Mouse (Mus musculus) E14TG2a.4 (cell line): ENCODE measurements around the gene Slc17a2.
A peak's percentile ranks its signal among the peaks of the same experiment; 100 is the strongest.
"Not testable (repeated sequence)": the region's sequence is repeated elsewhere in the genome, so short reads cannot be mapped to it uniquely, and the experiment has no call there.

ENCODE experiments used
- H3K27me3 ChIP-seq: 2 replicates; pipeline ENCODE4 v1.6.1; 2014; ENCODE audit warnings: low read length, control low read depth; ENCODE audit not compliant: insufficient read depth
- H3K36me3 ChIP-seq: 2 replicates; pipeline ENCODE4 v1.6.1; 2014; ENCODE audit warnings: low read length, control low read depth; ENCODE audit not compliant: insufficient read depth
- H3K4me1 ChIP-seq: replicated peaks from 2 replicates; pipeline ENCODE4 v1.6.1; 2014; ENCODE audit warnings: low read depth, low read length, control low read depth
- H3K4me3 ChIP-seq: replicated peaks from 2 replicates; pipeline ENCODE4 v1.5.1; 2014; ENCODE audit warnings: mild to moderate bottlenecking, low read length
- H3K9me3 ChIP-seq: 2 replicates; pipeline ENCODE4 v1.6.1; 2014; ENCODE audit warnings: low read length, control low read depth
- CTCF ChIP-seq: conservative IDR thresholded peaks from 2 replicates; pipeline ENCODE4 v1.5.1; 2014; ENCODE audit warnings: low read length
- NANOG ChIP-seq: IDR thresholded peaks from 2 replicates; pipeline ENCODE4 v1.6.1; 2014; ENCODE audit warnings: borderline replicate concordance, low read length, mixed read lengths
- POU5F1 ChIP-seq: IDR thresholded peaks from 2 replicates; pipeline ENCODE4 v1.6.1; 2014; ENCODE audit warnings: low read length, borderline replicate concordance

Gene Slc17a2

GRCm38 (mm10) chr13:23763242-23763585, 43.6 kb upstream of the Slc17a2 start:
- Histone ChIP-seq H3K4me3 (peak overlapping the region; percentile 79), H3K36me3 (no peaks in the 10 kb centered on the region), H3K27me3 (no peaks in the 10 kb centered on the region), H3K9me3 (no peaks in the 10 kb centered on the region), H3K4me1 (peaks cover 46% of the 10 kb centered on the region)
- TF ChIP-seq NANOG = no peak
- TF ChIP-seq POU5F1 = no peak
- TF ChIP-seq CTCF = no peak

GRCm38 (mm10) chr13:23763586-23764323, 43.0 kb upstream of the Slc17a2 start, which contains the start of gene Hist1h1a:
Hist1h1a (plus strand) TSS chr13:23763666.
- Histone ChIP-seq H3K36me3 (no peaks in the 10 kb centered on the region), H3K4me3 (peak within 1 kb of the TSS; percentile 79), H3K9me3 (no peaks in the 10 kb centered on the region), H3K4me1 (peaks cover 40% of the 10 kb centered on the region), H3K27me3 (no peaks in the 10 kb centered on the region)
- TF ChIP-seq CTCF = no peak
- TF ChIP-seq POU5F1 = no peak
- TF ChIP-seq NANOG = no peak

- Histone ChIP-seq H3K27me3 (no peaks in the 10 kb centered on the region), H3K4me3 (peak overlapping the region; percentile 79), H3K36me3 (no peaks in the 10 kb centered on the region), H3K4me1 (peaks cover 32% of the 10 kb centered on the region), H3K9me3 (no peaks in the 10 kb centered on the region)
- no peak for TF ChIP-seq POU5F1
- no peak for TF ChIP-seq CTCF
- TF ChIP-seq NANOG = no peak
These were observed 42.2 kb upstream of the Slc17a2 start for GRCm38 (mm10) chr13:23764324-23765171.

DNA sequence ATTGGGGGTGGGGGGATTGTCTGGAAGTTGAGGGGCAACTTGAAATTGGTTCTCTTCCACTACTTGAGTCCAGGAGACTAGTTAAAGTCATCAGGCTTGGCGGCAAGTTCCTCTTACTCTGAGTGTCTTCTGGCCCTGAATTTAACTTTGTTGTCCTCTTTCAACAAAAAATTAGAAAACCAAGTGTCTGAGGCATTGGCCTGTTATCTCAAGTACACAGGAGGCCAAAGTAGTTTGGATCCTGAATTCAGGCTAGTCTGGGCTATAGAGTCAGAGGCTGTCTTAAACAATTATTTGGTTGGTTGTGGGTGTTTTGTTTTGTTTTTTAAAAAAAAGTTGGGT, 41.6 kb upstream of the Slc17a2 start:
- Histone ChIP-seq H3K4me3 (peak overlapping the region; percentile 79), H3K9me3 (no peaks in the 10 kb centered on the region), H3K27me3 (no peaks in the 10 kb centered on the region), H3K36me3 (no peaks in the 10 kb centered on the region), H3K4me1 (peaks cover 28% of the 10 kb centered on the region)
- TF ChIP-seq CTCF (no peak), NANOG (no peak), POU5F1 (no peak)

DNA sequence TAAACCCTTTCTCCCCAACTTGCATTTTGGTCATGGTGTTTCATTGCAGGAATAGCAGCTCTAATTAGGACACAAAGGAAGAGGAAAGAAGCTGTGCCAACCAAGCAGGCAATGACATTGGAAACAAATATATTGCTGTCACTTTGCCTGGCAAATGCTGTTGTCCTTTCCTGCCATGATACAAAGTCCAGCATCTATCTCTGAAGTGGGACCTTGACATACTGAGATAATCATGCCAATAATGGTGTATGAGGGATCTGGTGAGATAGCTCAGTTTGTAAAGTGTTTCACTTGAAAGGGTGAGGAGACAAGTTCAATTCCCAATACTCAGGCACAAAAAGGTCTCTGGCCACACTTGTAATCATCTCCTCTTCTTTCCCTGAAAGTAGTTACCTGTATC, 40.0 kb upstream of the Slc17a2 start:
- Histone ChIP-seq H3K27me3 (no peaks in the 10 kb centered on the region), H3K36me3 (no peaks in the 10 kb centered on the region), H3K9me3 (no peaks in the 10 kb centered on the region), H3K4me1 (peaks cover 40% of the 10 kb centered on the region), H3K4me3 (no peak overlapping the region)
- TF ChIP-seq NANOG (no peak), POU5F1 (no peak), CTCF (no peak)

DNA sequence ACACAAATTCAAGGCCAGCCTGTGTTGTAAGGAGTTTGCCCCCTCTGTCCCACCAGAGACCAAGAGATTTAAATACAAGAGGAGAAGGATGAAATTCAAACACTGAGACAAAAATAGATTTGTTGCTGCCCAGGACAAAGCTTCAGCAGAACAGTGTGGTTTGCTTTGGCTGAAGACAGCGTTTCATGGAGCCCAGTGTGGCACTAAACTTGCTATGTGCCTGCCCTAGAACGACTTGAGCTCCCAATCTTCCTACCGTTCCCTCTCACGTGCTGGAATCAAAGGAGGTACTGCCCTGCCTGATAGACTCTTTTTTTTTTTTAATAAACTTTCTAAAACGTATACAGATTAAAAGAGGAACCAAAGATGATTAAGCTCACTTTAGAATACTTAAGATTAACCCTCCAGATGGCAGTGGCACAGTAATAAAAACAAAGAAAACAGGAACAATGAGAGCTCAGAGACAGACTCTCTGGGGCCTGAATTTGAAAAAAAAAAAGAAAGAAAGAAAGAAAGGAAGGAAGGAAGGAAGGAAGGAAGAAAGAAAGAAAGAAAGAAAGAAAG, 37.9 kb upstream of the Slc17a2 start:
- peaks cover 54% of the 10 kb centered on the region for H3K4me1 ChIP-seq
- no peak overlapping the region for H3K4me3 ChIP-seq
- no peaks in the 10 kb centered on the region for H3K27me3 ChIP-seq
- TF ChIP-seq NANOG = no peak
- no peaks in the 10 kb centered on the region for H3K9me3 ChIP-seq
- no peaks in the 10 kb centered on the region for H3K36me3 ChIP-seq

- not testable (repeated sequence) for H3K4me3 ChIP-seq, H3K27me3 ChIP-seq, H3K9me3 ChIP-seq, H3K36me3 ChIP-seq
- peaks cover 47% of the 10 kb centered on the region for H3K4me1 ChIP-seq
These were observed 37.2 kb upstream of the Slc17a2 start, which contains the start of gene Trim38 for GRCm38 (mm10) chr13:23769613-23770012. Trim38 (plus strand) TSS chr13:23769913.

DNA sequence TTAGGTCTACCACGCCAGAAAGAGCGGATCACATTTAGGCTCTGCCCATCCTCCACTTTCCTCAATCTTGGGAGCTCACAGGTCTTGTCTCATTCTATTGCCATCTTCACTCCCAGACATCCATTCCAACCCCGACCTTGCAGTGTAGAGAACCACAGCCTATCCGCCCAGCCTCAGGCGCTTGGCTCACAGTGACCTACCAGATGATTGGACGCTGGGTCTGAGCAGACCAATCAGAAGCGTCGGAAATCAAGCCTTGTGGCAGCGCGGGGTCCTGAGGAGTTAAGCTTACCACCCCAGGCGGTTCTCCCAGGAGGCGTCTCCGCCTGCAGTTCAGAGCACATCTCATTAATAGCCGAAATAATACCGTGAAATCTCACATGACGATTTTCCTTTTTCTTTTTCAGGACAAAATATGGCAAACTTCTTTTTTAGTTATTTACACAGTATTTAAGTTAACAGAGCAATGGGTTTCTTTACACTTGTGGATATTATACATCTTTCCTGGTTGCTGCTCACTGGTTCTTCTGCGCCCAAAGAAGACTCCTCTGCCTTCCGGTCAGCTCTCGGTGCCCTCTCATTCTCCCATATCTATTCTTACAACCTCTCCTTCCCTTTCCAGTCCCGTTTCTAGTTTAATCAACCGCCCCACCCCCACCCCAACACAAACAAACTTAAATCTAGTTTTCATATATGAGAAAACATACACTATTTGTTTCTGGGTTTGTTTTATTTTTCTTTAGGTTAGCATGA, 34.1 kb upstream of the Slc17a2 start:
- Histone ChIP-seq H3K4me1 (peaks cover 43% of the 10 kb centered on the region), H3K9me3 (no peaks in the 10 kb centered on the region), H3K4me3 (no peak overlapping the region), H3K27me3 (no peaks in the 10 kb centered on the region), H3K36me3 (no peaks in the 10 kb centered on the region)
- no peak for TF ChIP-seq NANOG
- no peak for TF ChIP-seq POU5F1
- no peak for TF ChIP-seq CTCF
